Mouse (Mus musculus) ES-Bruce4 (cell line): Measurements from ENCODE around the gene Cpsf2.

ENCODE experiments used
- CTCF ChIP-seq: IDR thresholded peaks from one replicate; pipeline ENCODE4 v1.8.1; 2011; ENCODE audit warnings: low read depth, low read length
- EP300 ChIP-seq: IDR thresholded peaks from 2 replicates; pipeline ENCODE4 v1.6.1; 2011; ENCODE audit warnings: low read depth, low read length; ENCODE audit not compliant: insufficient read depth
- POLR2A ChIP-seq: IDR thresholded peaks from one replicate; pipeline ENCODE4 v1.8.1; 2011; ENCODE audit warnings: low read length; ENCODE audit not compliant: insufficient read depth

- TF ChIP-seq CTCF (no peak), EP300 (no peak), POLR2A (no peak)
Measured at GRCm38 (mm10) chr12:102000785-102001184, 25.0 kb downstream of the Cpsf2 start.
